Mouse (Mus musculus) heart, postnatal 0 days (tissue): Measurements from ENCODE around the gene Maneal. TPM values are rescaled to one million over a fixed set of nuclear protein-coding genes. Genes with fewer than 3 reads are reported as not detected.

ENCODE experiments used
- ATAC-seq: fragments of 200-750 bp; cut with Nextera tagmentation; 2 replicates; pipeline ENCODE4 v1.8.0; 2017; ENCODE audit warnings: low read depth, moderate number of reproducible peaks, moderate library complexity; ENCODE audit not compliant: insufficient read depth
- DNase-seq: peaks from one replicate; pipeline ENCODE4 v3.0.0-alpha.2; 2016; ENCODE audit warnings: low spot score
- H3K27ac ChIP-seq: fragments of 300-500 bp; sonication (generic); 2 replicates; pipeline ENCODE4 v1.5.1; 2014; ENCODE audit warnings: low read depth, mild to moderate bottlenecking
- H3K27me3 ChIP-seq: fragments of 300-500 bp; sonication (generic); 2 replicates; pipeline ENCODE4 v1.6.1; 2014; ENCODE audit warnings: low read length, mixed read lengths; ENCODE audit not compliant: control insufficient read depth, insufficient read depth
- H3K36me3 ChIP-seq: fragments of 300-500 bp; sonication (generic); replicated peaks from 2 replicates; pipeline ENCODE4 v1.6.1; 2014; ENCODE audit warnings: low read length, mixed read lengths; ENCODE audit not compliant: control insufficient read depth, insufficient read depth
- H3K4me1 ChIP-seq: fragments of 300-500 bp; sonication (generic); 2 replicates; pipeline ENCODE4 v1.6.1; 2014; ENCODE audit warnings: antibody characterized with exemption; ENCODE audit not compliant: control insufficient read depth, insufficient read depth
- H3K4me2 ChIP-seq: fragments of 300-500 bp; sonication (generic); 2 replicates; pipeline ENCODE4 v1.6.1; 2014; ENCODE audit warnings: low read depth, mild to moderate bottlenecking, low read length, moderate library complexity
- H3K4me3 ChIP-seq: fragments of 300-500 bp; sonication (generic); 2 replicates; pipeline ENCODE4 v1.5.1; 2014; ENCODE audit warnings: low read depth, low read length
- H3K9ac ChIP-seq: fragments of 300-500 bp; sonication (generic); replicated peaks from 2 replicates; pipeline ENCODE4 v1.6.1; 2014; ENCODE audit warnings: low read depth, low read length, mixed read lengths
- H3K9me3 ChIP-seq: fragments of 300-500 bp; sonication (generic); replicated peaks from 2 replicates; pipeline ENCODE4 v1.6.1; 2016; ENCODE audit warnings: low read length; ENCODE audit not compliant: control insufficient read depth
- CTCF ChIP-seq: IDR thresholded peaks from 2 replicates; pipeline ENCODE4 v1.5.1; 2016; ENCODE audit warnings: antibody characterized with exemption, control low read depth, low read depth
- EP300 ChIP-seq: IDR thresholded peaks from 2 replicates; pipeline ENCODE4 v1.6.1; 2016; ENCODE audit warnings: antibody characterized with exemption, low read depth
- WGBS: fragments of 180-500 bp; shearing (Covaris S2); extraction: QIAGEN DNeasy Blood & Tissue Kit; methylation state at CpG from one replicate; pipeline ENCODE4 v1.1.7; 2014; 5-methylcytosine and 5-hydroxymethylcytosine counted together
- polyA plus RNA-seq: library from polyadenylated mRNA; unstranded; fragments of >200 nt; fragmentation: Nextera tagmentation; extraction: Ambion mirVana; gene quantifications from 2 replicates; pipeline ENCODE4 v1.2.1, GENCODE M21; 2015
- total RNA-seq: library from RNA; depleted of rRNA; stranded (reverse); fragments of >200 nt; gene quantifications from 2 replicates; pipeline ENCODE4 v1.2.3, GENCODE M21; 2014; ENCODE audit warnings: low replicate concordance

Maneal gene
- total and polyA plus RNA-seq, 2 experiments from 2014 or later = 0.11 TPM; not detected in 1

GRCm38 (mm10) chr4:124850933-124851658, 10.9 kb downstream of the Maneal start, which contains the start of gene 1110065P20Rik:
Gene 1110065P20Rik, minus strand, starts transcription at chr4:124851196.
- WGBS = under 1% methylated on average over 73 of the region's 75 CpGs
- Histone ChIP-seq H3K4me2 (peak within 1 kb of the TSS; percentile 71), H3K36me3 (peaks cover 28% of the 10 kb centered on the region), H3K27ac (peak within 1 kb of the TSS; percentile 90), H3K9me3 (no peaks in the 10 kb centered on the region), H3K4me1 (peaks cover 15% of the 10 kb centered on the region), H3K4me3 (peak within 1 kb of the TSS; percentile 91), H3K9ac (peak within 1 kb of the TSS; percentile 86), H3K27me3 (no peaks in the 10 kb centered on the region)
- DNase-seq (peak; percentile 60), ATAC-seq (peak; percentile 59)
- TF ChIP-seq CTCF (no peak), EP300 (no peak)

- H3K9me3 ChIP-seq = no peaks in the 10 kb centered on the region
- no peaks in the 10 kb centered on the region for H3K27me3 ChIP-seq
- H3K27ac ChIP-seq = peak within 1 kb of the TSS; percentile 90
- peak; percentile 94 for ATAC-seq
- peak; percentile 4; the same call in 1 of the 2 replicates for TF ChIP-seq CTCF
- no peak for TF ChIP-seq EP300
- under 1% methylated on average over 83 of the region's 90 CpGs for WGBS
- H3K9ac ChIP-seq = peak within 1 kb of the TSS; percentile 86
- DNase-seq = peak; percentile 93
- H3K36me3 ChIP-seq = peaks cover 21% of the 10 kb centered on the region
- peak within 1 kb of the TSS; percentile 71 for H3K4me2 ChIP-seq
- peaks cover 15% of the 10 kb centered on the region for H3K4me1 ChIP-seq
- peak within 1 kb of the TSS; percentile 91 for H3K4me3 ChIP-seq
These were observed 11.6 kb downstream of the Maneal start, which contains the start of gene Yrdc for GRCm38 (mm10) chr4:124850261-124850913. Gene Yrdc, plus strand, starts transcription at chr4:124850679.

- DNase-seq = peak; percentile 55
- TF ChIP-seq EP300 (no peak), CTCF (no peak)
- Histone ChIP-seq H3K27me3 (no peaks in the 10 kb centered on the region), H3K4me3 (peak overlapping the region; percentile 91), H3K9ac (peak overlapping the region; percentile 86), H3K4me2 (peak overlapping the region; percentile 71), H3K4me1 (peaks cover 15% of the 10 kb centered on the region), H3K36me3 (peaks cover 23% of the 10 kb centered on the region), H3K27ac (peak overlapping the region; percentile 90), H3K9me3 (no peaks in the 10 kb centered on the region)
- WGBS = 0% methylated on average over 24 of the region's 24 CpGs
- no peak; the same call in 1 of the 2 replicates for ATAC-seq
These were observed 12.2 kb downstream of the Maneal start for GRCm38 (mm10) chr4:124849631-124850260.

GRCm38 (mm10) chr4:124847573-124847972, 14.4 kb downstream of the Maneal start:
- H3K4me1 ChIP-seq = peaks cover 15% of the 10 kb centered on the region
- DNase-seq = peak; percentile 82
- H3K4me3 ChIP-seq = no peak overlapping the region
- no peaks in the 10 kb centered on the region for H3K9me3 ChIP-seq
- ATAC-seq = no peak
- no peak overlapping the region for H3K4me2 ChIP-seq
- no peaks in the 10 kb centered on the region for H3K27me3 ChIP-seq
- TF ChIP-seq CTCF (peak; percentile 87), EP300 (no peak)
- no peak overlapping the region for H3K9ac ChIP-seq
- no peak overlapping the region for H3K27ac ChIP-seq
- WGBS = 9% methylated on average over 8 of the region's 8 CpGs
- peaks cover 6% of the 10 kb centered on the region for H3K36me3 ChIP-seq

GRCm38 (mm10) chr4:124843493-124843892, 18.5 kb downstream of the Maneal start:
- Histone ChIP-seq H3K27ac (no peak overlapping the region), H3K4me2 (no peak overlapping the region), H3K4me3 (no peak overlapping the region), H3K9ac (no peak overlapping the region), H3K27me3 (no peaks in the 10 kb centered on the region), H3K9me3 (no peaks in the 10 kb centered on the region), H3K4me1 (no peaks in the 10 kb centered on the region), H3K36me3 (peaks cover 35% of the 10 kb centered on the region)
- ATAC-seq (peak; percentile 68), DNase-seq (no peak)
- WGBS = 45% methylated on average over 11 of the region's 11 CpGs
- peak; percentile 69 for TF ChIP-seq CTCF
- no peak for TF ChIP-seq EP300
